ENCODE assay signal across 26 mouse cellular contexts in genomic region chr17:66769365-66770363, GRCm38 (mm10).
DNase-seq lines count a peak whose midpoint lies in the region; ATAC-seq lines count a peak whose summit lies in the region.
"Had no signal": no experiment of that assay in that cellular context is flagged by ENCODE, and none has a peak within 500 bp of the region (broad histone marks: within the 10 kb centered on the region; RNA-seq: fewer than 3 reads in every experiment).

No protein-coding gene starts in this region.

- 82% methylated on average over 14 of the region's 14 CpGs for WGBS in hindbrain, embryonic 13.5 days
- WGBS in hindbrain, embryonic 12.5 days, result 86% methylated on average over 14 of the region's 14 CpGs
- 33% methylated on average over 14 of the region's 14 CpGs for WGBS in kidney, embryonic 16.5 days
- 76% methylated on average over 14 of the region's 14 CpGs for WGBS in neural tube, embryonic 12.5 days

- H3K9ac ChIP-seq in hindbrain, embryonic 13.5 days, result no peak overlapping the region
- H3K9ac ChIP-seq in hindbrain, embryonic 12.5 days, result no peak overlapping the region
- H3K9ac ChIP-seq in kidney, embryonic 16.5 days (replicated peaks; ENCODE audit: low read length), result no peak overlapping the region
- H3K9ac ChIP-seq in neural tube, embryonic 12.5 days, result no peak overlapping the region
- H3K9ac ChIP-seq: limb, embryonic 15.5 days; liver, embryonic 13.5 days had no signal

- no peaks in the 10 kb centered on the region for H3K36me3 ChIP-seq in hindbrain, embryonic 13.5 days
- no peaks in the 10 kb centered on the region for H3K36me3 ChIP-seq in hindbrain, embryonic 12.5 days
- H3K36me3 ChIP-seq in kidney, embryonic 16.5 days (ENCODE audit: insufficient read depth, low read length), result no peaks in the 10 kb centered on the region
- no peaks in the 10 kb centered on the region for H3K36me3 ChIP-seq in neural tube, embryonic 12.5 days
- H3K36me3 ChIP-seq: limb, embryonic 15.5 days; liver, embryonic 13.5 days had no signal

- no peak overlapping the region for H3K4me2 ChIP-seq in hindbrain, embryonic 13.5 days
- H3K4me2 ChIP-seq in hindbrain, embryonic 12.5 days (replicated peaks), result no peak overlapping the region
- peak overlapping the region; percentile 22; the same call in 1 of the 2 replicates for H3K4me2 ChIP-seq in kidney, embryonic 16.5 days (replicated peaks; ENCODE audit: low read depth, low read length)
- H3K4me2 ChIP-seq in neural tube, embryonic 12.5 days (replicated peaks), result no peak overlapping the region
- H3K4me2 ChIP-seq: limb, embryonic 15.5 days; liver, embryonic 13.5 days had no signal

- no peaks in the 10 kb centered on the region for H3K9me3 ChIP-seq in hindbrain, embryonic 13.5 days
- no peaks in the 10 kb centered on the region for H3K9me3 ChIP-seq in hindbrain, embryonic 12.5 days (replicated peaks)
- H3K9me3 ChIP-seq in kidney, embryonic 16.5 days (ENCODE audit: low read length), result no peaks in the 10 kb centered on the region
- H3K9me3 ChIP-seq in neural tube, embryonic 12.5 days, result no peaks in the 10 kb centered on the region
- H3K9me3 ChIP-seq: limb, embryonic 15.5 days; liver, embryonic 13.5 days had no signal

- DNase-seq in adrenal gland, adult 2 months, result peak; percentile 9
- DNase-seq in adrenal gland, adult 18-20 months (ENCODE audit: low spot score in 2 of 2), result no peak
- DNase-seq in kidney, adult 8-10 months, result no peak
- DNase-seq in neural tube, embryonic 10.5 days (ENCODE audit: extremely low spot score, low spot score), result no peak
- DNase-seq: cerebellum, adult 2 months; cerebellum, postnatal 14 days; gastrocnemius, adult 2 months; kidney, adult 11 months; left cerebral cortex, postnatal 4 days; liver, embryonic 13.5 days; lung, adult 18-20 months; lung, postnatal 4 days; right cerebral cortex, adult 18-20 months; spleen, adult 18-20 months; thymus, postnatal 14 days had no signal

- H3K4me3 ChIP-seq in hindbrain, embryonic 13.5 days, result no peak overlapping the region
- H3K4me3 ChIP-seq in hindbrain, embryonic 12.5 days, result no peak overlapping the region
- no peak overlapping the region for H3K4me3 ChIP-seq in kidney, embryonic 16.5 days (ENCODE audit: low read length)
- no peak overlapping the region for H3K4me3 ChIP-seq in neural tube, embryonic 12.5 days
- H3K4me3 ChIP-seq: erythroblast, embryonic 14.5 days; gastrocnemius, adult 2 months; limb, embryonic 15.5 days; liver, embryonic 13.5 days; megakaryocyte, embryonic 14.5 days had no signal

- H3K27me3 ChIP-seq in hindbrain, embryonic 13.5 days, result peaks cover 2% of the 10 kb centered on the region; the same call in 1 of the 2 replicates
- H3K27me3 ChIP-seq in hindbrain, embryonic 12.5 days, result no peaks in the 10 kb centered on the region
- H3K27me3 ChIP-seq in kidney, embryonic 16.5 days (ENCODE audit: insufficient read depth, low read length), result no peaks in the 10 kb centered on the region
- H3K27me3 ChIP-seq in neural tube, embryonic 12.5 days (replicated peaks), result no peaks in the 10 kb centered on the region
- H3K27me3 ChIP-seq: CH12.LX; limb, embryonic 15.5 days; liver, embryonic 13.5 days; megakaryocyte, embryonic 14.5 days had no signal

- H3K4me1 ChIP-seq in hindbrain, embryonic 13.5 days (replicated peaks), result peaks cover 23% of the 10 kb centered on the region
- H3K4me1 ChIP-seq in hindbrain, embryonic 12.5 days, result peaks cover 15% of the 10 kb centered on the region
- H3K4me1 ChIP-seq in kidney, embryonic 16.5 days (ENCODE audit: insufficient read depth, low read length), result peaks cover 31% of the 10 kb centered on the region
- peaks cover 16% of the 10 kb centered on the region for H3K4me1 ChIP-seq in neural tube, embryonic 12.5 days
- H3K4me1 ChIP-seq: liver, embryonic 13.5 days; megakaryocyte, embryonic 14.5 days had no signal

- no peak for ATAC-seq in hindbrain, embryonic 13.5 days (ENCODE audit: low FRiP score)
- ATAC-seq in hindbrain, embryonic 12.5 days (ENCODE audit: low FRiP score), result no peak
- peak; percentile 89 for ATAC-seq in kidney, embryonic 16.5 days (ENCODE audit: low FRiP score, low TSS enrichment)
- ATAC-seq in neural tube, embryonic 12.5 days (ENCODE audit: low FRiP score, low read depth), result peak; percentile 21; the same call in 1 of the 2 replicates
- ATAC-seq: forebrain, embryonic 16.5 days; inflammation-experienced regulatory T-cells, adult 6 months; lung, postnatal 0 days had no signal

- peak overlapping the region; percentile 50; the same call in 1 of the 2 replicates for H3K27ac ChIP-seq in hindbrain, embryonic 13.5 days
- H3K27ac ChIP-seq in hindbrain, embryonic 12.5 days, result no peak overlapping the region; the same call in 1 of the 2 replicates
- H3K27ac ChIP-seq in kidney, embryonic 16.5 days (ENCODE audit: low read length), result peak overlapping the region; percentile 79
- no peak overlapping the region for H3K27ac ChIP-seq in neural tube, embryonic 12.5 days
- H3K27ac ChIP-seq: gastrocnemius, adult 2 months; limb, embryonic 15.5 days; liver, embryonic 13.5 days had no signal

Comparison
In these comparisons a context has a peak if more than half of its experiments do, and no peak if none do; other contexts are left out.
1. H3K27ac ChIP-seq: peak in hindbrain, embryonic 13.5 days (single experiment) and kidney, embryonic 16.5 days (single experiment); none in hindbrain, embryonic 12.5 days (single experiment) and neural tube, embryonic 12.5 days (single experiment).
2. ATAC-seq: peak in kidney, embryonic 16.5 days (single experiment) and neural tube, embryonic 12.5 days (single experiment); none in hindbrain, embryonic 13.5 days (single experiment) and hindbrain, embryonic 12.5 days (single experiment).